33 mouse cellular contexts compared by ENCODE assay signal in the genomic region with DNA sequence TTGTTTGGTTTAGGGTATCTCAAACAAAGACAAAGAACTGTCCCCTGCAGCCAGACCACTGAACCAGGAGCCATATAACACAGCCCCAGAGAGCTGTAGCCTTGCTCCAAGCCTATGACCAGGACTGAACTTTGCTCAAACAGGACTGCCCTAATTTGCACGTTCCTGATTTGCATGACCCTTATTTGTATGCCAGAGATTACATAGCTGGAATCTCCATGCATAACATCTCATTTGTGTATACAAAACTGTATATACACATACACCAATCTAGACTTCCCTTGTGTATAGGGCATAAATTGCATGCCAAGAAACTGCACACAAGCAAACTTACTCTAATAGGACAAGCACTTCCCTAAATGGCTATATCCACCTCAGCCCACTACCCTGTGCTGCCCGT.
"Had no signal": no experiment of that assay in that cellular context is flagged by ENCODE, and none has a peak within 500 bp of the region (broad histone marks: within the 10 kb centered on the region; RNA-seq: fewer than 3 reads in every experiment).

No protein-coding gene starts in this region.

- H3K4me1 ChIP-seq: heart, embryonic 10.5 days; heart, embryonic 15.5 days; hindbrain, embryonic 12.5 days; hindbrain, embryonic 13.5 days; hindbrain, embryonic 15.5 days; kidney, embryonic 15.5 days had no signal

- H3K27ac ChIP-seq: heart, embryonic 10.5 days; heart, embryonic 13.5 days; heart, embryonic 15.5 days; hindbrain, embryonic 10.5 days; hindbrain, embryonic 12.5 days; hindbrain, embryonic 13.5 days; hindbrain, embryonic 14.5 days; hindbrain, embryonic 15.5 days; hindbrain, postnatal 0 days; kidney, embryonic 15.5 days; kidney, postnatal 0 days; layer of hippocampus, adult 2 months had no signal

- DNase-seq: heart, postnatal 10 days; heart, postnatal 14 days; heart, postnatal 36 days; heart, postnatal 4 days; kidney, adult 11 months; kidney, adult 18-20 months; kidney, adult 2 months; kidney, adult 8-10 months; kidney, adult 9 months; kidney, postnatal 10 days; kidney, postnatal 14 days; kidney, postnatal 25 days; kidney, postnatal 36 days; kidney, postnatal 4 days; layer of hippocampus, adult 9-11 months; layer of hippocampus, postnatal 36 days had no signal

- H3K9me3 ChIP-seq: heart, embryonic 10.5 days; heart, embryonic 12.5 days; heart, embryonic 13.5 days; heart, embryonic 15.5 days; hindbrain, embryonic 10.5 days; hindbrain, embryonic 12.5 days; hindbrain, embryonic 13.5 days; hindbrain, embryonic 15.5 days; kidney, embryonic 15.5 days had no signal

- ATAC-seq: hindbrain, embryonic 16.5 days; hindbrain, postnatal 0 days; inflammation-experienced regulatory T-cells, adult 6 months; intestine, postnatal 0 days had no signal

- H3K9ac ChIP-seq: heart, embryonic 12.5 days; heart, embryonic 13.5 days; heart, embryonic 15.5 days; hindbrain, embryonic 12.5 days; hindbrain, embryonic 13.5 days; hindbrain, embryonic 14.5 days; hindbrain, embryonic 15.5 days; kidney, embryonic 15.5 days had no signal

- H3K4me2 ChIP-seq: heart, embryonic 11.5 days; heart, embryonic 12.5 days; heart, embryonic 13.5 days; heart, embryonic 15.5 days; hindbrain, embryonic 12.5 days; hindbrain, embryonic 13.5 days; hindbrain, embryonic 14.5 days; hindbrain, embryonic 15.5 days; kidney, embryonic 15.5 days had no signal

- H3K36me3 ChIP-seq: heart, embryonic 10.5 days; heart, embryonic 12.5 days; heart, embryonic 13.5 days; heart, embryonic 15.5 days; hindbrain, embryonic 10.5 days; hindbrain, embryonic 12.5 days; hindbrain, embryonic 13.5 days; hindbrain, embryonic 15.5 days; kidney, embryonic 15.5 days had no signal

- H3K27me3 ChIP-seq: heart, embryonic 12.5 days; heart, embryonic 13.5 days; heart, embryonic 15.5 days; hindbrain, embryonic 12.5 days; hindbrain, embryonic 13.5 days; hindbrain, embryonic 15.5 days; kidney, embryonic 15.5 days had no signal

- H3K4me3 ChIP-seq: heart, embryonic 10.5 days; heart, embryonic 12.5 days; heart, embryonic 13.5 days; heart, embryonic 15.5 days; hindbrain, embryonic 10.5 days; hindbrain, embryonic 12.5 days; hindbrain, embryonic 13.5 days; hindbrain, embryonic 15.5 days; kidney, embryonic 15.5 days; layer of hippocampus, adult 2 months had no signal
